Mouse (Mus musculus): ENCODE results near the gene Pvalb.

Pvalb gene

GRCm38 (mm10) chr15:78206312-78206711 lies at the start of gene Pvalb:
Gene Pvalb, minus strand, starts transcription at chr15:78206400.
- DNase-seq (ENCODE audit: low spot score): no peak

GRCm38 (mm10) chr15:78254751-78255150 lies 48.6 kb upstream of the Pvalb start:
- no peak for DNase-seq (ENCODE audit: low spot score)

GRCm38 (mm10) chr15:78248410-78248809 lies 42.2 kb upstream of the Pvalb start:
- DNase-seq (ENCODE audit: low spot score): no peak

GRCm38 (mm10) chr15:78247659-78248058 lies 41.5 kb upstream of the Pvalb start:
- DNase-seq (ENCODE audit: low spot score): no peak

- no peak for DNase-seq (ENCODE audit: low spot score)
These were observed 40.2 kb upstream of the Pvalb start for GRCm38 (mm10) chr15:78246143-78247116.

- DNase-seq (ENCODE audit: low spot score): no peak
These were observed 38.7 kb upstream of the Pvalb start, which contains the start of gene Ncf4 for GRCm38 (mm10) chr15:78244695-78245492. Gene Ncf4, plus strand, starts transcription at chr15:78244801.

GRCm38 (mm10) chr15:78243774-78244173 lies 37.6 kb upstream of the Pvalb start:
- DNase-seq (ENCODE audit: low spot score): no peak

- no peak for DNase-seq (ENCODE audit: low spot score)
These were observed 36.9 kb upstream of the Pvalb start for GRCm38 (mm10) chr15:78243061-78243460.

GRCm38 (mm10) chr15:78241335-78241734 lies 35.1 kb upstream of the Pvalb start:
- no peak for DNase-seq (ENCODE audit: low spot score)

- no peak for DNase-seq (ENCODE audit: low spot score)
These were observed 33.9 kb upstream of the Pvalb start for GRCm38 (mm10) chr15:78239956-78240617.

GRCm38 (mm10) chr15:78239453-78239852 lies 33.3 kb upstream of the Pvalb start:
- peak; percentile 62 for DNase-seq (ENCODE audit: low spot score)

GRCm38 (mm10) chr15:78234823-78235509 lies 28.8 kb upstream of the Pvalb start:
- no peak for DNase-seq (ENCODE audit: low spot score)

GRCm38 (mm10) chr15:78231346-78232331 lies 25.4 kb upstream of the Pvalb start:
- no peak for DNase-seq (ENCODE audit: low spot score)

GRCm38 (mm10) chr15:78227816-78228215 lies 21.6 kb upstream of the Pvalb start:
- no peak for DNase-seq (ENCODE audit: low spot score)

GRCm38 (mm10) chr15:78215269-78215668 lies 9.1 kb upstream of the Pvalb start:
- DNase-seq (ENCODE audit: low spot score): no peak

- DNase-seq (ENCODE audit: low spot score): no peak
These were observed 5.2 kb upstream of the Pvalb start for GRCm38 (mm10) chr15:78211367-78211766.

GRCm38 (mm10) chr15:78210203-78210602 lies 4.0 kb upstream of the Pvalb start:
- DNase-seq (ENCODE audit: low spot score): no peak

GRCm38 (mm10) chr15:78205192-78205591 lies 1.0 kb downstream of the Pvalb start:
- no peak for DNase-seq (ENCODE audit: low spot score)

GRCm38 (mm10) chr15:78204053-78204847 lies 1.9 kb downstream of the Pvalb start:
- DNase-seq (ENCODE audit: low spot score): peak; percentile 13

Measured in urinary bladder, postnatal 25 days (tissue).